ENCODE assay signal across 27 mouse cellular contexts in the genomic region with DNA sequence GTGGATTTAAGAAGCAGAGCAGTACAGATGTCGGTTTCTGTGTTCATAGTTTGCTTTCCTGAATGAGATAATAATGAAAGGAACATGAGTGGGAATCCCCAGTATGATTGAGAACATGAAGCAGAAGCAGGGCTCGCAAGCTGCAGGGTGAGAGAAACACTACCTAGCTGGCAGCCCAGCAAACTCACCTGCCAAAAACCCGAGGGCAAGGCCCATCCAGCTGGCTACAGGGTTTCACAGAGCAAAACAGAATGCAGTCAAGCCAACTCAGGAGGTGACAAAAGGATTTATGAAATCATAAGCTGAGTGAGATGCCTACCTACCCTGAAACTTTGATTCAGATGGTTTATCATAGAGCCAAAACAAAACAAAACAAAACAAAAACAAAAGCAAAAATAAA.
DNase-seq lines count a peak whose midpoint lies in the region; ATAC-seq and TF ChIP-seq lines count a peak whose summit lies in the region.
"Had no signal": no experiment of that assay in that cellular context is flagged by ENCODE, and none has a peak within 500 bp of the region (broad histone marks: within the 10 kb centered on the region; RNA-seq: fewer than 3 reads in every experiment).

No protein-coding gene starts in this region.

- no peaks in the 10 kb centered on the region for H3K79me2 ChIP-seq in CH12.LX (replicated peaks; ENCODE audit: control insufficient read depth, extremely low read depth, insufficient read depth, poor library complexity, severe bottlenecking)

- H3K4me2 ChIP-seq in CH12.LX (ENCODE audit: insufficient read depth, low read depth, poor library complexity, severe bottlenecking): peak overlapping the region; percentile 36; the same call in 1 of the 2 replicates
- H3K4me2 ChIP-seq: embryonic facial prominence, embryonic 15.5 days; forebrain, embryonic 15.5 days; heart, embryonic 12.5 days; hindbrain, embryonic 12.5 days; limb, embryonic 12.5 days; liver, embryonic 11.5 days; neural tube, embryonic 15.5 days; stomach, embryonic 15.5 days had no signal

- no peak overlapping the region for H3K9ac ChIP-seq in CH12.LX (ENCODE audit: insufficient read depth, low read depth)
- H3K9ac ChIP-seq: embryonic facial prominence, embryonic 15.5 days; forebrain, embryonic 15.5 days; heart, embryonic 12.5 days; hindbrain, embryonic 12.5 days; limb, embryonic 12.5 days; liver, postnatal 0 days; neural tube, embryonic 15.5 days; stomach, embryonic 15.5 days had no signal

- ATAC-seq in cerebellum, adult (ENCODE audit: insufficient number of reproducible peaks, low FRiP score, low TSS enrichment): peak; percentile 99
- ATAC-seq in granulocyte monocyte progenitor cell, adult 5-6 weeks (replicated peaks; ENCODE audit: poor library complexity, severe bottlenecking): no peak
- ATAC-seq: forebrain, embryonic 15.5 days; inflammation-experienced regulatory T-cells, adult 6 months; liver, postnatal 0 days; lung, postnatal 0 days had no signal

- no peak for DNase-seq in cerebellum, postnatal 4 days (ENCODE audit: low spot score in 2 of 2)
- DNase-seq in CH12.LX (ENCODE audit: extremely low read depth): no peak
- peak; percentile 81 to 93 for DNase-seq in cerebellum, adult 2 months
- peak; percentile 83 to 86 for DNase-seq in cerebellum, postnatal 25 days
- no peak for DNase-seq in embryo, embryonic 11 days
- DNase-seq: gastrocnemius, postnatal 14 days; heart, adult 18-20 months; heart, postnatal 14 days; kidney, adult 18-20 months; kidney, postnatal 4 days; liver, postnatal 0 days; right cerebral cortex, postnatal 4 days; thymus, adult 18-20 months; thymus, postnatal 4 days had no signal

- H3K9me3 ChIP-seq in CH12.LX (replicated peaks; ENCODE audit: low read length): no peaks in the 10 kb centered on the region
- H3K9me3 ChIP-seq: embryonic facial prominence, embryonic 15.5 days; forebrain, embryonic 15.5 days; heart, embryonic 12.5 days; hindbrain, embryonic 12.5 days; limb, embryonic 12.5 days; neural tube, embryonic 15.5 days; stomach, embryonic 15.5 days had no signal

- in situ Hi-C loops in CH12.LX (cut with MboI; ENCODE audit: low pct_ligation_motif_present, low pct_unique_long_range_greater_than_20kb, low sequenced_read_pairs): no loop called here

- dilution Hi-C loops in CH12.LX (cut with MboI; ENCODE audit: extremely low pct_ligation_motif_present, extremely low pct_unique_long_range_greater_than_20kb, low sequenced_read_pairs): no loop called here

- no peak overlapping the region for H3K27ac ChIP-seq in CH12.LX (ENCODE audit: insufficient read depth, low read depth)
- H3K27ac ChIP-seq in cerebellum, adult 2 months (ENCODE audit: insufficient read depth, low read length): no peak overlapping the region
- H3K27ac ChIP-seq: embryonic facial prominence, embryonic 15.5 days; forebrain, embryonic 15.5 days; hindbrain, embryonic 12.5 days; limb, embryonic 12.5 days; macrophage; neural tube, embryonic 15.5 days; stomach, embryonic 15.5 days had no signal

- peaks cover 0 to 7% of the 10 kb centered on the region in 2 experiments; a peak in 1 of 4 replicates for H3K4me1 ChIP-seq in CH12.LX (ENCODE audit: control insufficient read depth in 1 of 2, insufficient read depth in 2 of 2)
- peaks cover 11% of the 10 kb centered on the region; the same call in 1 of the 2 replicates for H3K4me1 ChIP-seq in cerebellum, adult 2 months (ENCODE audit: control insufficient read depth, insufficient read depth, low read length)
- H3K4me1 ChIP-seq: embryonic facial prominence, embryonic 15.5 days; forebrain, embryonic 15.5 days; heart, embryonic 12.5 days; hindbrain, embryonic 12.5 days; limb, embryonic 12.5 days; neural tube, embryonic 15.5 days; stomach, embryonic 15.5 days had no signal

- H3K36me3 ChIP-seq in CH12.LX (replicated peaks in 1 of 2; ENCODE audit: control insufficient read depth in 1 of 2, insufficient read depth in 1 of 2, low read length in 1 of 2): no peaks in the 10 kb centered on the region
- H3K36me3 ChIP-seq: embryonic facial prominence, embryonic 15.5 days; forebrain, embryonic 15.5 days; heart, embryonic 12.5 days; hindbrain, embryonic 12.5 days; limb, embryonic 12.5 days; neural tube, embryonic 15.5 days; stomach, embryonic 15.5 days had no signal

- no peak for TF ChIP-seq POLR2A in CH12.LX (IDR thresholded peaks at IDR 0.05; ENCODE audit: low read depth, low read length)
- TF ChIP-seq POLR2A in cerebellum, adult 2 months (IDR thresholded peaks at IDR 0.05; ENCODE audit: borderline replicate concordance, insufficient read depth, low read length): no peak

- no peak for TF ChIP-seq RAD21 in CH12.LX (IDR thresholded peaks at IDR 0.05; ENCODE audit: low read depth, low read length)

- 5% methylated on average over 3 of the region's 3 CpGs for WGBS in cerebellum, adult 2 months

- H3K4me3 ChIP-seq in CH12.LX (replicated peaks in 1 of 3; ENCODE audit: low read depth in 2 of 3, low read length in 2 of 3, poor library complexity in 1 of 3): no peak overlapping the region
- H3K4me3 ChIP-seq in cerebellum, adult 2 months (replicated peaks; ENCODE audit: insufficient read depth, low read depth, low read length): no peak overlapping the region
- H3K4me3 ChIP-seq: embryonic facial prominence, embryonic 15.5 days; forebrain, embryonic 15.5 days; heart, embryonic 12.5 days; hindbrain, embryonic 12.5 days; limb, embryonic 12.5 days; neural tube, embryonic 15.5 days; stomach, embryonic 15.5 days had no signal

- no peak for TF ChIP-seq CTCF in CH12.LX (conservative IDR thresholded peaks at IDR 0.05 in 1 of 2, IDR thresholded peaks at IDR 0.05 in 1 of 2; ENCODE audit: low read depth in 2 of 2, low read length in 2 of 2)
- no peak for TF ChIP-seq CTCF in cerebellum, adult 2 months (IDR thresholded peaks at IDR 0.05; ENCODE audit: borderline replicate concordance, insufficient read depth, low read depth, low read length)

- no peaks in the 10 kb centered on the region for H3K27me3 ChIP-seq in CH12.LX (replicated peaks)
- H3K27me3 ChIP-seq in cerebellum, adult 2 months (ENCODE audit: control insufficient read depth, insufficient read depth, low read length): no peaks in the 10 kb centered on the region
- H3K27me3 ChIP-seq: embryonic facial prominence, embryonic 15.5 days; forebrain, embryonic 15.5 days; heart, embryonic 12.5 days; hindbrain, embryonic 12.5 days; limb, embryonic 12.5 days; neural tube, embryonic 15.5 days; stomach, embryonic 15.5 days had no signal

- TF ChIP-seq EP300 in CH12.LX (IDR thresholded peaks at IDR 0.05; ENCODE audit: low read length): 0 out of 2 replicates have a peak, but pooled peaks have one; percentile 12

TF ChIP-seq in CH12.LX, 34 proteins besides CTCF, POLR2A, EP300 and RAD21:
- TF ChIP-seq KAT2A (IDR thresholded peaks at IDR 0.05; ENCODE audit: insufficient replicate concordance, low read length) (no peak), SIN3A (IDR thresholded peaks at IDR 0.05; ENCODE audit: low read length) (no peak), ZKSCAN1 (IDR thresholded peaks at IDR 0.05; ENCODE audit: borderline replicate concordance, low read depth, low read length) (no peak), SMC3 (IDR thresholded peaks at IDR 0.05; ENCODE audit: low read depth, low read length) (no peak), MAFK (IDR thresholded peaks at IDR 0.05; ENCODE audit: insufficient replicate concordance, low read length) (no peak), TCF12 (IDR thresholded peaks at IDR 0.05; ENCODE audit: low read depth, low read length) (0 out of 2 replicates have a peak, but pooled peaks have one; percentile 24), BHLHE40 (IDR thresholded peaks at IDR 0.05; ENCODE audit: low read depth, low read length) (no peak), MYC (IDR thresholded peaks at IDR 0.05; ENCODE audit: low read depth, low read length) (no peak)

Comparison
In these comparisons a context has a peak if more than half of its experiments do, and no peak if none do; other contexts are left out.
1. DNase-seq: peak in cerebellum, adult 2 months (2 of 2) and cerebellum, postnatal 25 days (2 of 2); none in cerebellum, postnatal 4 days (0 of 2), CH12.LX (single experiment) and embryo, embryonic 11 days (single experiment).